Mouse (Mus musculus): ENCODE measurements at regions not wholly inside any gene's neighbourhood (a gene's known extent, or its start where the extent isn't known, plus 50 kb on each side); places are given as distances from the start of the nearest gene placed in this dataset.
A peak's percentile ranks its signal among the peaks of the same experiment; 100 is the strongest.

GRCm38 (mm10) chr4:80691774-80692485 is 142.0 kb upstream of the Tyrp1 start:
- Histone ChIP-seq H3K4me3 (no peak overlapping the region), H3K27ac (no peak overlapping the region)
- TF ChIP-seq CTCF (IDR thresholded peaks at IDR 0.05), result no peak
- intact Hi-C loops (cut with DNase I), result no loop called here
- no peak for DNase-seq (ENCODE audit: extremely low spot score in 1 of 2, low spot score in 2 of 2)

GRCm38 (mm10) chr4:80712698-80713097 is 121.2 kb upstream of the Tyrp1 start:
- no peak for TF ChIP-seq CTCF (IDR thresholded peaks at IDR 0.05)
- DNase-seq (ENCODE audit: extremely low spot score in 1 of 2, low spot score in 2 of 2), result no peak
- intact Hi-C loops (cut with DNase I), result no loop called here

GRCm38 (mm10) chr4:80744975-80745734 is 88.8 kb upstream of the Tyrp1 start:
- TF ChIP-seq CTCF (IDR thresholded peaks at IDR 0.05), result no peak
- peak; percentile 18 to 34 for DNase-seq (ENCODE audit: extremely low spot score in 1 of 2, low spot score in 2 of 2)
- no peak overlapping the region for H3K4me3 ChIP-seq
- peak overlapping the region; percentile 42; the same call in 1 of the 2 replicates for H3K27ac ChIP-seq
- intact Hi-C loops (cut with DNase I), result loop anchor here (2.0 kb wide), 1 partner anchor 106 kb away; no protein-coding TSS in a partner anchor

More at GRCm38 (mm10) chr4:80712698-80713097, 121.2 kb upstream of the Tyrp1 start:
- H3K4me3 ChIP-seq, result no peak overlapping the region
- no peak overlapping the region for H3K27ac ChIP-seq

GRCm38 (mm10) chr4:80752259-80752658 is 81.7 kb upstream of the Tyrp1 start:
- TF ChIP-seq CTCF (IDR thresholded peaks at IDR 0.05), result no peak
- no peak for DNase-seq (ENCODE audit: extremely low spot score in 1 of 2, low spot score in 2 of 2)
- intact Hi-C loops (cut with DNase I), result loop anchor here (10.0 kb wide), 1 partner anchor 1697 kb away; no protein-coding TSS in a partner anchor
- Histone ChIP-seq H3K4me3 (no peak overlapping the region), H3K27ac (no peak overlapping the region)

GRCm38 (mm10) chr4:80756114-80756513 is 77.8 kb upstream of the Tyrp1 start:
- TF ChIP-seq CTCF (IDR thresholded peaks at IDR 0.05), result no peak
- Histone ChIP-seq H3K4me3 (no peak overlapping the region), H3K27ac (peak overlapping the region; percentile 41)
- DNase-seq (ENCODE audit: extremely low spot score in 1 of 2, low spot score in 2 of 2), result no peak
- intact Hi-C loops (cut with DNase I), result loop anchor here (5.0 to 10.0 kb wide), 2 partner anchors 79 to 1701 kb away; no protein-coding TSS in a partner anchor

- intact Hi-C loops (cut with DNase I), result loop anchor here (10.0 kb wide), 2 partner anchors 559 to 1099 kb away; no protein-coding TSS in a partner anchor
- no peak for TF ChIP-seq CTCF (IDR thresholded peaks at IDR 0.05)
- H3K4me3 ChIP-seq, result no peak overlapping the region
Measured at GRCm38 (mm10) chr4:80764024-80764423, 69.9 kb upstream of the Tyrp1 start.

GRCm38 (mm10) chr4:80765781-80766180 is 68.1 kb upstream of the Tyrp1 start:
- H3K27ac ChIP-seq, result no peak overlapping the region
- TF ChIP-seq CTCF (IDR thresholded peaks at IDR 0.05), result peak; percentile 87
- peak; percentile 67 to 68 for DNase-seq (ENCODE audit: extremely low spot score in 1 of 2, low spot score in 2 of 2)
- intact Hi-C loops (cut with DNase I), result loop anchor here (10.0 kb wide), 2 partner anchors 561 to 1101 kb away; no protein-coding TSS in a partner anchor
- no peak overlapping the region for H3K4me3 ChIP-seq

More at GRCm38 (mm10) chr4:80764024-80764423, 69.9 kb upstream of the Tyrp1 start:
- H3K27ac ChIP-seq, result peak overlapping the region; percentile 70
- no peak for DNase-seq (ENCODE audit: extremely low spot score in 1 of 2, low spot score in 2 of 2)

GRCm38 (mm10) chr4:80767447-80767846 is 66.5 kb upstream of the Tyrp1 start:
- intact Hi-C loops (cut with DNase I), result loop anchor here (10.0 kb wide), 2 partner anchors 563 to 1103 kb away; no protein-coding TSS in a partner anchor

More at GRCm38 (mm10) chr4:80767447-80767846, 66.5 kb upstream of the Tyrp1 start:
- no peak for DNase-seq (ENCODE audit: extremely low spot score in 1 of 2, low spot score in 2 of 2)
- Histone ChIP-seq H3K4me3 (no peak overlapping the region), H3K27ac (no peak overlapping the region)
- no peak for TF ChIP-seq CTCF (IDR thresholded peaks at IDR 0.05)
